Mouse (Mus musculus) spleen, adult 2 months (tissue): ENCODE results near the gene Etv6.

Experiments
- CTCF ChIP-seq: fragments of 200-500 bp; IDR thresholded peaks from 2 replicates; pipeline ENCODE4 v1.5.1; 2011; ENCODE audit warnings: mild to moderate bottlenecking, inconsistent platforms; ENCODE audit not compliant: insufficient read depth, insufficient read length, insufficient replicate concordance; ENCODE audit errors: extremely low read depth
- POLR2A ChIP-seq: fragments of 200-500 bp; IDR thresholded peaks from 2 replicates; pipeline ENCODE4 v1.6.1; 2011; ENCODE audit warnings: low read depth, low read length, inconsistent platforms

DNA sequence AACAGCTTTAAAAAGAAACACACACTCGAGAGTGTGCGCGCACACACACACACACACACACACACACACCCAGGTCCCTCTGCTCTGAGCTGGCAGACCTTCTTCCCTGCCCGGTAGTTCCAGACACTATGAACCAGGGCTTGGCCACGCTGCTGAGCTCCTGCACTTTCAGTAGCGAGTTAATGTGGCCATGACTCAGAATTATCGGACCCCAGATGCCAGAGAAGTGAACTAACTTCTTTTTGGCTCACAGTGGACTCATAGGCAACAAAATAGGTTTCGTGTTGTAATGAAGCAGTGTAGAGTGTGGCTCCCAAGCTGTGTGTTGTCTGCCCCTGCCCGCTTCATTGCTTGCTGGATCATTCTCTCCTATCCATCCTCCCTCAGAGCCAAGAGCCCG is 165.1 kb downstream of the Etv6 start:
- no peak for TF ChIP-seq POLR2A
- no peak for TF ChIP-seq CTCF
